Mouse (Mus musculus) liver, embryonic 13.5 days (tissue): ENCODE data around the gene 1600002K03Rik. TPM values are rescaled to one million over a fixed set of nuclear protein-coding genes. Genes with fewer than 3 reads are reported as not detected.
"Not testable (repeated sequence)": the region's sequence is repeated elsewhere in the genome, so short reads cannot be mapped to it uniquely, and the experiment has no call there.

ENCODE experiments used
- ATAC-seq: fragments of 200-750 bp; cut with Nextera tagmentation; 2 replicates; pipeline ENCODE4 v1.8.0; 2017; ENCODE audit warnings: low read depth, mild to moderate bottlenecking, moderate number of reproducible peaks, moderate library complexity
- DNase-seq: peaks from one replicate; pipeline ENCODE4 v3.0.0; 2022
- H3K27ac ChIP-seq: fragments of 300-500 bp; sonication (generic); 2 replicates; pipeline ENCODE4 v1.5.1; 2015; ENCODE audit warnings: moderate library complexity, mild to moderate bottlenecking, inconsistent platforms
- H3K27me3 ChIP-seq: fragments of 300-500 bp; sonication (generic); 2 replicates; pipeline ENCODE4 v1.6.1; 2015; ENCODE audit warnings: mild to moderate bottlenecking, inconsistent platforms
- H3K36me3 ChIP-seq: fragments of 300-500 bp; sonication (generic); 2 replicates; pipeline ENCODE4 v1.6.1; 2015; ENCODE audit warnings: mild to moderate bottlenecking, inconsistent platforms
- H3K4me1 ChIP-seq: fragments of 300-500 bp; sonication (generic); replicated peaks from 2 replicates; pipeline ENCODE4 v1.6.1; 2015; ENCODE audit warnings: inconsistent platforms
- H3K4me2 ChIP-seq: fragments of 300-500 bp; sonication (generic); 2 replicates; pipeline ENCODE4 v1.6.1; 2015; ENCODE audit warnings: inconsistent platforms, mild to moderate bottlenecking, moderate library complexity
- H3K4me3 ChIP-seq: fragments of 300-500 bp; sonication (generic); replicated peaks from 2 replicates; pipeline ENCODE4 v1.5.1; 2015; ENCODE audit warnings: mild to moderate bottlenecking, inconsistent platforms
- H3K9ac ChIP-seq: fragments of 300-500 bp; sonication (generic); 2 replicates; pipeline ENCODE4 v1.6.1; 2015; ENCODE audit warnings: mild to moderate bottlenecking, inconsistent platforms
- H3K9me3 ChIP-seq: fragments of 300-500 bp; sonication (generic); replicated peaks from 2 replicates; pipeline ENCODE4 v1.6.1; 2016; ENCODE audit warnings: inconsistent platforms
- WGBS: fragments of 180-500 bp; shearing (Covaris S2); methylation state at CpG from one replicate; pipeline ENCODE4 v1.1.7; 2015; ENCODE audit not compliant: insufficient replicate concordance; 5-methylcytosine and 5-hydroxymethylcytosine counted together
- polyA plus RNA-seq: library from polyadenylated mRNA; unstranded; fragments of >200 nt; fragmentation: Nextera tagmentation; extraction: Ambion mirVana; gene quantifications from 2 replicates; pipeline ENCODE4 v1.2.1, GENCODE M21; 2015

The 1600002K03Rik gene
- polyA plus RNA-seq, 1 experiment from 2014 or later: 14.8 TPM

GRCm38 (mm10) chr10:80196167-80196566, 23.4 kb downstream of the 1600002K03Rik start:
- 77% methylated on average over 1 of the region's 1 CpGs for WGBS

GRCm38 (mm10) chr10:80196778-80197581, 24.2 kb downstream of the 1600002K03Rik start:
- DNase-seq: no peak

More at GRCm38 (mm10) chr10:80196167-80196566, 23.4 kb downstream of the 1600002K03Rik start:
- no peaks in the 10 kb centered on the region for H3K9me3 ChIP-seq
- H3K36me3 ChIP-seq: no peaks in the 10 kb centered on the region
- H3K27ac ChIP-seq: no peak overlapping the region
- H3K4me3 ChIP-seq: no peak overlapping the region
- no peak overlapping the region for H3K9ac ChIP-seq
- no peak overlapping the region for H3K4me2 ChIP-seq
- H3K27me3 ChIP-seq: peaks cover 43% of the 10 kb centered on the region
- DNase-seq (no peak), ATAC-seq (no peak)
- H3K4me1 ChIP-seq: peaks cover 14% of the 10 kb centered on the region; the same call in 1 of the 2 replicates

GRCm38 (mm10) chr10:80199440-80200008, 26.8 kb downstream of the 1600002K03Rik start:
- 47% methylated on average over 3 of the region's 3 CpGs for WGBS
- Histone ChIP-seq H3K4me2 (no peak overlapping the region), H3K27me3 (peaks cover 19% of the 10 kb centered on the region), H3K4me1 (peaks cover under 1% of the 10 kb centered on the region; the same call in 1 of the 2 replicates), H3K9me3 (no peaks in the 10 kb centered on the region), H3K4me3 (no peak overlapping the region), H3K27ac (no peak overlapping the region), H3K36me3 (no peaks in the 10 kb centered on the region), H3K9ac (no peak overlapping the region)
- ATAC-seq (peak; percentile 71; the same call in 1 of the 2 replicates), DNase-seq (peak; percentile 68)

More at GRCm38 (mm10) chr10:80196778-80197581, 24.2 kb downstream of the 1600002K03Rik start:
- H3K4me1 ChIP-seq: peaks cover 14% of the 10 kb centered on the region; the same call in 1 of the 2 replicates
- no peak overlapping the region for H3K4me2 ChIP-seq
- peaks cover 35% of the 10 kb centered on the region for H3K27me3 ChIP-seq
- no peak overlapping the region for H3K9ac ChIP-seq
- ATAC-seq: no peak
- 71% methylated on average over 33 of the region's 33 CpGs for WGBS
- no peak overlapping the region for H3K27ac ChIP-seq
- no peaks in the 10 kb centered on the region for H3K36me3 ChIP-seq
- no peak overlapping the region for H3K4me3 ChIP-seq
- H3K9me3 ChIP-seq: no peaks in the 10 kb centered on the region

GRCm38 (mm10) chr10:80200485-80200884, 27.7 kb downstream of the 1600002K03Rik start:
- H3K4me2 ChIP-seq: no peak overlapping the region
- WGBS: 64% methylated on average over 6 of the region's 6 CpGs
- DNase-seq (no peak), ATAC-seq (no peak)
- no peak overlapping the region for H3K9ac ChIP-seq
- H3K9me3 ChIP-seq: no peaks in the 10 kb centered on the region
- H3K27ac ChIP-seq: no peak overlapping the region
- no peaks in the 10 kb centered on the region for H3K36me3 ChIP-seq
- no peak overlapping the region for H3K4me3 ChIP-seq
- H3K4me1 ChIP-seq: no peaks in the 10 kb centered on the region
- peaks cover 24% of the 10 kb centered on the region for H3K27me3 ChIP-seq

GRCm38 (mm10) chr10:80204055-80204454, 31.3 kb downstream of the 1600002K03Rik start:
- H3K27me3 ChIP-seq: peaks cover 39% of the 10 kb centered on the region
- no peak overlapping the region for H3K4me2 ChIP-seq
- 47% methylated on average over 7 of the region's 7 CpGs for WGBS
- no peaks in the 10 kb centered on the region for H3K36me3 ChIP-seq
- no peak overlapping the region for H3K9ac ChIP-seq
- H3K4me3 ChIP-seq: no peak overlapping the region
- H3K4me1 ChIP-seq: no peaks in the 10 kb centered on the region
- no peak overlapping the region for H3K27ac ChIP-seq
- H3K9me3 ChIP-seq: no peaks in the 10 kb centered on the region
- DNase-seq (no peak), ATAC-seq (no peak)

GRCm38 (mm10) chr10:80207201-80207600, 34.5 kb downstream of the 1600002K03Rik start:
- H3K4me3 ChIP-seq: no peak overlapping the region
- H3K36me3 ChIP-seq: no peaks in the 10 kb centered on the region
- H3K27me3 ChIP-seq: peaks cover 33% of the 10 kb centered on the region
- H3K4me2 ChIP-seq: no peak overlapping the region
- H3K27ac ChIP-seq: no peak overlapping the region
- H3K9ac ChIP-seq: no peak overlapping the region
- ATAC-seq (no peak), DNase-seq (no peak)
- 70% methylated on average over 1 of the region's 1 CpGs for WGBS
- H3K4me1 ChIP-seq: no peaks in the 10 kb centered on the region
- no peaks in the 10 kb centered on the region for H3K9me3 ChIP-seq

- H3K36me3 ChIP-seq: no peaks in the 10 kb centered on the region
- H3K27me3 ChIP-seq: peaks cover 33% of the 10 kb centered on the region
- H3K4me1 ChIP-seq: no peaks in the 10 kb centered on the region
- 67% methylated on average over 10 of the region's 10 CpGs for WGBS
- H3K4me3 ChIP-seq: no peak overlapping the region
- ATAC-seq (no peak), DNase-seq (no peak)
- no peaks in the 10 kb centered on the region for H3K9me3 ChIP-seq
- no peak overlapping the region for H3K4me2 ChIP-seq
- no peak overlapping the region for H3K27ac ChIP-seq
- no peak overlapping the region for H3K9ac ChIP-seq
Observed at GRCm38 (mm10) chr10:80207676-80208075, 34.9 kb downstream of the 1600002K03Rik start.

- H3K36me3 ChIP-seq: no peaks in the 10 kb centered on the region
- H3K27ac ChIP-seq: no peak overlapping the region
- H3K4me3 ChIP-seq: no peak overlapping the region
- 67% methylated on average over 4 of the region's 4 CpGs for WGBS
- no peak for DNase-seq
- no peak overlapping the region for H3K9ac ChIP-seq
- ATAC-seq: no peak
- no peaks in the 10 kb centered on the region for H3K9me3 ChIP-seq
- H3K4me2 ChIP-seq: no peak overlapping the region
- peaks cover 33% of the 10 kb centered on the region for H3K27me3 ChIP-seq
- H3K4me1 ChIP-seq: no peaks in the 10 kb centered on the region
Observed at GRCm38 (mm10) chr10:80208248-80208647, 35.5 kb downstream of the 1600002K03Rik start.

GRCm38 (mm10) chr10:80208841-80209371, 36.2 kb downstream of the 1600002K03Rik start:
- Histone ChIP-seq H3K4me3 (no peak overlapping the region), H3K36me3 (no peaks in the 10 kb centered on the region), H3K27me3 (peaks cover 30% of the 10 kb centered on the region), H3K4me2 (no peak overlapping the region), H3K9ac (no peak overlapping the region), H3K4me1 (no peaks in the 10 kb centered on the region), H3K27ac (no peak overlapping the region), H3K9me3 (no peaks in the 10 kb centered on the region)
- WGBS: 46% methylated on average over 24 of the region's 24 CpGs
- ATAC-seq: no peak
- no peak for DNase-seq

- peaks cover 19% of the 10 kb centered on the region for H3K27me3 ChIP-seq
- WGBS: 59% methylated on average over 7 of the region's 7 CpGs
Observed at GRCm38 (mm10) chr10:80211547-80212103, 38.9 kb downstream of the 1600002K03Rik start.

GRCm38 (mm10) chr10:80215048-80215772, 42.5 kb downstream of the 1600002K03Rik start:
- Histone ChIP-seq H3K36me3 (no peaks in the 10 kb centered on the region), H3K4me1 (no peaks in the 10 kb centered on the region), H3K4me3 (no peak overlapping the region), H3K4me2 (no peak overlapping the region), H3K27ac (no peak overlapping the region), H3K9me3 (no peaks in the 10 kb centered on the region), H3K9ac (no peak overlapping the region), H3K27me3 (peaks cover 9% of the 10 kb centered on the region; the same call in 1 of the 2 replicates)
- 29% methylated on average over 16 of the region's 16 CpGs for WGBS
- DNase-seq (no peak), ATAC-seq (no peak)

More at GRCm38 (mm10) chr10:80211547-80212103, 38.9 kb downstream of the 1600002K03Rik start:
- not testable (repeated sequence) for H3K9me3 ChIP-seq, H3K36me3 ChIP-seq, H3K9ac ChIP-seq, H3K4me1 ChIP-seq, H3K27ac ChIP-seq, H3K4me3 ChIP-seq, ATAC-seq, DNase-seq, H3K4me2 ChIP-seq
